8 mouse cellular contexts compared by ENCODE assay signal in the genomic region with DNA sequence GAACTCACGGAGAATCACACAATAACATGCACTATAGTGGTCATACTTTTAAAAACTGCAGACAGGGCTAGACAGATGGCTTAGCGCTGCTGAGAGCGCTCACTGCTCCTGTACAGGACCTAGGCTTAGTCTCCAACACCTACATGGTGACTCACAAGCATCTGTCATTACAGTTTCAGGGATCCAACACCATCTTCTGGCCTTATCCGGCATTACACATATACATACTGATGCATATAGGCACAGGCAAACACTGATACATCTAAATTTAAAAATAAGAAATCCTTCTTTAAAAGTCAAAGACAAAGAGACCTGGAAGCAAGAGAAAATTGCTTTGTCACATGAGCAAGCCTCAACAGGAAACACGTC. TPM values are rescaled to one million over a fixed set of nuclear protein-coding genes. Genes with fewer than 3 reads are reported as not detected.
DNase-seq lines count a peak whose midpoint lies in the region; ATAC-seq lines count a peak whose summit lies in the region.
"Had no signal": no experiment of that assay in that cellular context is flagged by ENCODE, and none has a peak within 500 bp of the region (broad histone marks: within the 10 kb centered on the region; RNA-seq: fewer than 3 reads in every experiment).

No protein-coding gene starts in this region.

- no peaks in the 10 kb centered on the region for H3K36me3 ChIP-seq in kidney, embryonic 14.5 days (ENCODE audit: control insufficient read depth, insufficient read depth, low read length)

- no peak overlapping the region for H3K9ac ChIP-seq in kidney, embryonic 14.5 days (ENCODE audit: low read depth, low read length)
- H3K9ac ChIP-seq: hindbrain, embryonic 15.5 days had no signal

- H3K27ac ChIP-seq in kidney, embryonic 14.5 days (ENCODE audit: low read depth, low read length) = no peak overlapping the region
- H3K27ac ChIP-seq: hindbrain, embryonic 15.5 days had no signal

- H3K4me2 ChIP-seq in kidney, embryonic 14.5 days (replicated peaks; ENCODE audit: low read depth, low read length) = no peak overlapping the region
- H3K4me2 ChIP-seq: hindbrain, embryonic 15.5 days had no signal

- 0 out of 2 replicates have a peak, but pooled peaks cover 4% of the 10 kb centered on the region for H3K9me3 ChIP-seq in kidney, embryonic 14.5 days (ENCODE audit: control insufficient read depth, low read length)
- H3K9me3 ChIP-seq: hindbrain, embryonic 15.5 days had no signal

- H3K4me1 ChIP-seq in kidney, embryonic 14.5 days (ENCODE audit: control insufficient read depth, insufficient read depth, low read length) = no peaks in the 10 kb centered on the region
- H3K4me1 ChIP-seq: hindbrain, embryonic 15.5 days had no signal

- H3K4me3 ChIP-seq in kidney, embryonic 14.5 days (ENCODE audit: low read length) = no peak overlapping the region
- H3K4me3 ChIP-seq: hindbrain, embryonic 15.5 days had no signal

- ATAC-seq in kidney, embryonic 14.5 days (ENCODE audit: low FRiP score, low TSS enrichment) = 0 out of 2 replicates have a peak, but pooled peaks have one; percentile 16

- DNase-seq in kidney, postnatal 4 days = no peak
- DNase-seq in 416B (ENCODE audit: low read depth) = peak; percentile 88
- peak; percentile 43 for DNase-seq in Muller cell, postnatal 12 days (ENCODE audit: inconsistent ontology term)
- DNase-seq in induced T-regulatory cell, adult 2 months (ENCODE audit: low read depth) = peak; percentile 48
- DNase-seq in T-cell, adult 2 months (ENCODE audit: low spot score) = no peak
- DNase-seq in adrenal gland, postnatal 25 days = no peak

- H3K27me3 ChIP-seq in kidney, embryonic 14.5 days (ENCODE audit: control insufficient read depth, insufficient read depth, low read length) = no peaks in the 10 kb centered on the region
- H3K27me3 ChIP-seq: hindbrain, embryonic 15.5 days had no signal

- 94% methylated on average over 5 of the region's 5 CpGs for WGBS in kidney, embryonic 14.5 days

RNA-seq across cellular contexts. Expression of a gene that starts 13.1 kb away (rescaled TPM):
- polyA plus RNA-seq in kidney, embryonic 14.5 days (2014; fragmentation: Nextera tagmentation; extraction: Ambion mirVana) = 51.4 and 61.6 TPM in 2 replicates
- 84.4 and 88.0 TPM in 2 replicates for total RNA-seq in adrenal gland, postnatal 25 days (2021)

Comparison
In these comparisons a context has a peak if more than half of its experiments do, and no peak if none do; other contexts are left out.
1. DNase-seq: peak in 416B (single experiment), Muller cell, postnatal 12 days (single experiment) and induced T-regulatory cell, adult 2 months (single experiment); none in kidney, postnatal 4 days (0 of 2), T-cell, adult 2 months (single experiment) and adrenal gland, postnatal 25 days (single experiment).